Mouse (Mus musculus) G1E (cell line): Measurements from ENCODE around the gene Tmcc3.

Experiments
- CTCF ChIP-seq: IDR thresholded peaks from 2 replicates; pipeline ENCODE4 v1.5.1; 2012; ENCODE audit warnings: low read depth, low read length, inconsistent platforms, mixed read lengths
- GATA1 ChIP-seq: IDR thresholded peaks from 2 replicates; pipeline ENCODE4 v1.6.1; 2012; ENCODE audit warnings: borderline replicate concordance, low read length, inconsistent platforms, mixed read lengths
- POLR2AphosphoS5 ChIP-seq: IDR thresholded peaks from 2 replicates; pipeline ENCODE4 v1.6.1; 2012; ENCODE audit warnings: low read depth, low read length, inconsistent platforms; ENCODE audit not compliant: insufficient replicate concordance
- TAL1 ChIP-seq: conservative IDR thresholded peaks from 2 replicates; pipeline ENCODE4 v1.6.1; 2012; ENCODE audit warnings: low read depth, low read length, inconsistent platforms, mixed read lengths

GRCm38 (mm10) chr10:94371293-94371692 lies 59.5 kb downstream of the Tmcc3 start:
- TF ChIP-seq CTCF (no peak), TAL1 (no peak), GATA1 (no peak), POLR2AphosphoS5 (no peak)
